In the genomic region with DNA sequence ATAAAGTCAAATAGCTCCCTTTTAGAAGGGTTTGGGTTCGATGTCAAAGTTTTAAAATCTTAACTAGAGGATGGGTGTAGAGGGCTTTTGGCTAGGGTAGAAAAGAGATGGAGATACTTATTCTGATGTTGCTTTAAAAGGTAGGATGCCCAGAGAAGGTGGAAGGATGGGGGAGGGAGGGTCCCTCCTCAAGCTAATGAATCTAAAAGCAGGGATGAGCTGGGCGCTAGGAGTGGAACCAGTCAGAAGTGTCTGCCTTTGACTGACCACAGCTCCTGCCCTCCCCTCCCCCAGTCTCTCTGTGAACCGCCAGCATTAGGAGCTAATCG, we compare ENCODE assay signal across 7 mouse cellular contexts.
DNase-seq lines count a peak whose midpoint lies in the region; ATAC-seq and TF ChIP-seq lines count a peak whose summit lies in the region.

No protein-coding gene starts in this region.

- no peak for TF ChIP-seq CTCF in lung, adult 2 months (IDR thresholded peaks at IDR 0.05; ENCODE audit: insufficient read depth, low read length)
- TF ChIP-seq CTCF in small intestine, adult 2 months (IDR thresholded peaks at IDR 0.05; ENCODE audit: extremely low read depth, insufficient read length, insufficient replicate concordance, low read depth, low read length): no peak

- no peak for TF ChIP-seq POLR2A in lung, adult 2 months (IDR thresholded peaks at IDR 0.05; ENCODE audit: borderline replicate concordance, extremely low read depth, low read depth, low read length)
- no peak for TF ChIP-seq POLR2A in small intestine, adult 2 months (IDR thresholded peaks at IDR 0.05; ENCODE audit: low read depth, low read length)

- H3K4me1 ChIP-seq in lung, embryonic 15.5 days: peaks cover 25% of the 10 kb centered on the region
- H3K4me1 ChIP-seq in lung, adult 2 months (ENCODE audit: control insufficient read depth, insufficient read depth, low read length): peaks cover 9% of the 10 kb centered on the region
- H3K4me1 ChIP-seq in forebrain, embryonic 12.5 days: peaks cover 63% of the 10 kb centered on the region
- H3K4me1 ChIP-seq in limb, embryonic 11.5 days (ENCODE audit: control insufficient read depth, insufficient read depth, low read length): peaks cover 41% of the 10 kb centered on the region
- H3K4me1 ChIP-seq in small intestine, adult 2 months (ENCODE audit: control insufficient read depth, insufficient read depth, insufficient read length, low read length): peaks cover 8% of the 10 kb centered on the region

- H3K27ac ChIP-seq in lung, embryonic 15.5 days: no peak overlapping the region
- 0 out of 2 replicates have a peak overlapping the region, but pooled peaks have one; percentile 8 for H3K27ac ChIP-seq in forebrain, embryonic 12.5 days
- no peak overlapping the region for H3K27ac ChIP-seq in limb, embryonic 11.5 days (replicated peaks; ENCODE audit: low read depth, low read length)
- peak overlapping the region; percentile 35 for H3K27ac ChIP-seq in small intestine, adult 2 months (ENCODE audit: insufficient read depth, low read depth, low read length)

- H3K9ac ChIP-seq in lung, embryonic 15.5 days: peak overlapping the region; percentile 29; the same call in 1 of the 2 replicates
- H3K9ac ChIP-seq in forebrain, embryonic 12.5 days: peak overlapping the region; percentile 33; the same call in 1 of the 2 replicates
- no peak overlapping the region for H3K9ac ChIP-seq in limb, embryonic 11.5 days (ENCODE audit: low read length)

- WGBS in lung, embryonic 15.5 days: 11% methylated on average over 4 of the region's 4 CpGs
- 19% methylated on average over 4 of the region's 4 CpGs for WGBS in lung, adult 2 months
- 10% methylated on average over 4 of the region's 4 CpGs for WGBS in forebrain, embryonic 12.5 days
- 14% methylated on average over 4 of the region's 4 CpGs for WGBS in limb, embryonic 11.5 days
- 23% methylated on average over 4 of the region's 4 CpGs for whole genome bisulfite sequencing in small intestine, adult 2 months

- H3K36me3 ChIP-seq in lung, embryonic 15.5 days: no peaks in the 10 kb centered on the region
- H3K36me3 ChIP-seq in forebrain, embryonic 12.5 days (replicated peaks): no peaks in the 10 kb centered on the region
- H3K36me3 ChIP-seq in limb, embryonic 11.5 days (ENCODE audit: control insufficient read depth, insufficient read depth, low read length): no peaks in the 10 kb centered on the region
- no peaks in the 10 kb centered on the region for H3K36me3 ChIP-seq in small intestine, adult 2 months (ENCODE audit: control insufficient read depth, insufficient read depth, low read length)

- H3K27me3 ChIP-seq in lung, embryonic 15.5 days: peaks cover 37% of the 10 kb centered on the region
- H3K27me3 ChIP-seq in forebrain, embryonic 12.5 days: peaks cover 52% of the 10 kb centered on the region
- peaks cover 20% of the 10 kb centered on the region; the same call in 1 of the 2 replicates for H3K27me3 ChIP-seq in limb, embryonic 11.5 days (ENCODE audit: control insufficient read depth, insufficient read depth, low read length)
- H3K27me3 ChIP-seq in small intestine, adult 2 months (ENCODE audit: control insufficient read depth, insufficient read depth, low read length): no peaks in the 10 kb centered on the region

- H3K4me2 ChIP-seq in lung, embryonic 15.5 days: peak overlapping the region; percentile 55
- H3K4me2 ChIP-seq in forebrain, embryonic 12.5 days: peak overlapping the region; percentile 47
- H3K4me2 ChIP-seq in limb, embryonic 11.5 days (ENCODE audit: low read depth, severe bottlenecking): peak overlapping the region; percentile 38

- no peak for DNase-seq in lung, adult 2 months
- DNase-seq in limb, embryonic 11.5 days (ENCODE audit: low spot score): no peak
- DNase-seq in adrenal gland, postnatal 36 days: no peak
- DNase-seq in left cerebral cortex, adult 11 months (ENCODE audit: low spot score): no peak

- peak overlapping the region; percentile 29 for H3K4me3 ChIP-seq in lung, embryonic 15.5 days
- no peak overlapping the region for H3K4me3 ChIP-seq in lung, adult 2 months (replicated peaks; ENCODE audit: extremely low read depth, low read depth, low read length)
- peak overlapping the region; percentile 20; the same call in 1 of the 2 replicates for H3K4me3 ChIP-seq in forebrain, embryonic 12.5 days (replicated peaks)
- no peak overlapping the region for H3K4me3 ChIP-seq in limb, embryonic 11.5 days (ENCODE audit: low read depth, low read length)
- H3K4me3 ChIP-seq in small intestine, adult 2 months (ENCODE audit: low read depth, low read length): peak overlapping the region; percentile 32

- H3K9me3 ChIP-seq in lung, embryonic 15.5 days: no peaks in the 10 kb centered on the region
- no peaks in the 10 kb centered on the region for H3K9me3 ChIP-seq in forebrain, embryonic 12.5 days
- H3K9me3 ChIP-seq in limb, embryonic 11.5 days (ENCODE audit: control insufficient read depth, low read length): no peaks in the 10 kb centered on the region

- ATAC-seq in lung, embryonic 15.5 days (ENCODE audit: borderline replicate concordance, extremely low read depth, low FRiP score, low TSS enrichment): no peak
- no peak for ATAC-seq in forebrain, embryonic 12.5 days (ENCODE audit: low FRiP score)
- no peak for ATAC-seq in limb, embryonic 11.5 days (ENCODE audit: insufficient number of reproducible peaks, low FRiP score, low TSS enrichment, low read depth)

Comparison
In these comparisons a context has a peak if more than half of its experiments do, and no peak if none do; other contexts are left out.
1. H3K4me3 ChIP-seq: peak in lung, embryonic 15.5 days (single experiment), forebrain, embryonic 12.5 days (single experiment) and small intestine, adult 2 months (single experiment); none in lung, adult 2 months (single experiment) and limb, embryonic 11.5 days (single experiment).
2. H3K27ac ChIP-seq: peak in forebrain, embryonic 12.5 days (single experiment) and small intestine, adult 2 months (single experiment); none in lung, embryonic 15.5 days (single experiment) and limb, embryonic 11.5 days (single experiment).
3. Peak in every context shown above with its lines, with median percentiles within 50 percentile points of each other: H3K4me2 ChIP-seq.